Mouse (Mus musculus) kidney, embryonic 16.5 days (tissue): ENCODE measurements around the gene Mob1a. TPM values are rescaled to one million over a fixed set of nuclear protein-coding genes. Genes with fewer than 3 reads are reported as not detected.
A peak's percentile ranks its signal among the peaks of the same experiment; 100 is the strongest.

Source experiments
- ATAC-seq: fragments of 200-750 bp; cut with Nextera tagmentation; 2 replicates; pipeline ENCODE4 v1.8.0; 2017; ENCODE audit warnings: moderate TSS enrichment; ENCODE audit not compliant: low FRiP score, low TSS enrichment
- H3K27ac ChIP-seq: fragments of 300-500 bp; sonication (generic); 2 replicates; pipeline ENCODE4 v1.5.1; 2014; ENCODE audit warnings: low read length
- H3K27me3 ChIP-seq: fragments of 300-500 bp; sonication (generic); 2 replicates; pipeline ENCODE4 v1.6.1; 2014; ENCODE audit warnings: low read length, control low read depth, mixed read lengths; ENCODE audit not compliant: insufficient read depth
- H3K36me3 ChIP-seq: fragments of 300-500 bp; sonication (generic); 2 replicates; pipeline ENCODE4 v1.6.1; 2014; ENCODE audit warnings: low read length, control low read depth, mixed read lengths; ENCODE audit not compliant: insufficient read depth
- H3K4me1 ChIP-seq: fragments of 300-500 bp; sonication (generic); 2 replicates; pipeline ENCODE4 v1.6.1; 2014; ENCODE audit warnings: low read length, control low read depth, mixed read lengths; ENCODE audit not compliant: insufficient read depth
- H3K4me2 ChIP-seq: fragments of 300-500 bp; sonication (generic); replicated peaks from 2 replicates; pipeline ENCODE4 v1.6.1; 2014; ENCODE audit warnings: low read depth, low read length
- H3K4me3 ChIP-seq: fragments of 300-500 bp; sonication (generic); 2 replicates; pipeline ENCODE4 v1.5.1; 2014; ENCODE audit warnings: mild to moderate bottlenecking, low read length
- H3K9ac ChIP-seq: fragments of 300-500 bp; sonication (generic); replicated peaks from 2 replicates; pipeline ENCODE4 v1.6.1; 2014; ENCODE audit warnings: low read length
- H3K9me3 ChIP-seq: fragments of 300-500 bp; sonication (generic); 2 replicates; pipeline ENCODE4 v1.6.1; 2016; ENCODE audit warnings: low read length, control low read depth
- WGBS: fragments of 180-500 bp; shearing (Covaris S2); extraction: QIAGEN DNeasy Blood & Tissue Kit; methylation state at CpG from one replicate; pipeline ENCODE4 v1.1.7; 2014; 5-methylcytosine and 5-hydroxymethylcytosine counted together
- polyA plus RNA-seq: library from polyadenylated mRNA; unstranded; fragments of >200 nt; fragmentation: Nextera tagmentation; extraction: Ambion mirVana; gene quantifications from 2 replicates; pipeline ENCODE4 v1.2.1, GENCODE M21; 2015

The Mob1a gene
- polyA plus RNA-seq, 1 experiment from 2014 or later, result 73.8 TPM

- Histone ChIP-seq H3K36me3 (peaks cover 22% of the 10 kb centered on the region), H3K4me1 (peaks cover 17% of the 10 kb centered on the region), H3K4me3 (no peak overlapping the region), H3K4me2 (no peak overlapping the region), H3K9ac (no peak overlapping the region), H3K27ac (no peak overlapping the region), H3K27me3 (no peaks in the 10 kb centered on the region), H3K9me3 (no peaks in the 10 kb centered on the region)
- no peak for ATAC-seq
- WGBS, result 90% methylated on average over 7 of the region's 7 CpGs
Measured at GRCm38 (mm10) chr6:83312021-83312420, 13.8 kb upstream of the Mob1a start.

- Histone ChIP-seq H3K9me3 (no peaks in the 10 kb centered on the region), H3K4me2 (no peak overlapping the region), H3K4me3 (no peak overlapping the region), H3K36me3 (peaks cover 21% of the 10 kb centered on the region), H3K27me3 (no peaks in the 10 kb centered on the region), H3K27ac (no peak overlapping the region), H3K4me1 (peaks cover 17% of the 10 kb centered on the region), H3K9ac (no peak overlapping the region)
- no peak for ATAC-seq
- WGBS, result 90% methylated on average over 8 of the region's 8 CpGs
Measured at GRCm38 (mm10) chr6:83312514-83312913, 13.3 kb upstream of the Mob1a start.

GRCm38 (mm10) chr6:83315293-83315692 lies 10.5 kb upstream of the Mob1a start:
- no peak overlapping the region for H3K9ac ChIP-seq
- H3K27ac ChIP-seq, result no peak overlapping the region
- H3K27me3 ChIP-seq, result no peaks in the 10 kb centered on the region
- no peak overlapping the region for H3K4me3 ChIP-seq
- H3K4me2 ChIP-seq, result peak overlapping the region; percentile 86; the same call in 1 of the 2 replicates
- peaks cover 14% of the 10 kb centered on the region for H3K36me3 ChIP-seq
- H3K4me1 ChIP-seq, result peaks cover 19% of the 10 kb centered on the region
- ATAC-seq, result no peak
- no peaks in the 10 kb centered on the region for H3K9me3 ChIP-seq

- ATAC-seq, result 0 out of 2 replicates have a peak, but pooled peaks have one; percentile 24
- Histone ChIP-seq H3K9ac (peak overlapping the region; percentile 4; the same call in 1 of the 2 replicates), H3K9me3 (no peaks in the 10 kb centered on the region), H3K36me3 (peaks cover 7% of the 10 kb centered on the region), H3K4me2 (peak overlapping the region; percentile 86), H3K27ac (peak overlapping the region; percentile 53), H3K4me3 (peak overlapping the region; percentile 99), H3K4me1 (peaks cover 19% of the 10 kb centered on the region), H3K27me3 (no peaks in the 10 kb centered on the region)
- WGBS, result 4% methylated on average over 10 of the region's 10 CpGs
Measured at GRCm38 (mm10) chr6:83316022-83316421, 9.8 kb upstream of the Mob1a start.

GRCm38 (mm10) chr6:83317108-83317741 lies 8.6 kb upstream of the Mob1a start:
- H3K36me3 ChIP-seq, result 0 out of 2 replicates have a peak, but pooled peaks cover 3% of the 10 kb centered on the region
- WGBS, result under 1% methylated on average over 52 of the region's 52 CpGs
- peak overlapping the region; percentile 99 for H3K4me3 ChIP-seq
- peaks cover 19% of the 10 kb centered on the region for H3K4me1 ChIP-seq
- peak overlapping the region; percentile 86 for H3K4me2 ChIP-seq
- ATAC-seq, result peak; percentile 98
- H3K27me3 ChIP-seq, result no peaks in the 10 kb centered on the region
- peak overlapping the region; percentile 72 for H3K27ac ChIP-seq
- H3K9ac ChIP-seq, result peak overlapping the region; percentile 79
- H3K9me3 ChIP-seq, result no peaks in the 10 kb centered on the region

- Histone ChIP-seq H3K4me1 (peaks cover 9% of the 10 kb centered on the region), H3K9me3 (no peaks in the 10 kb centered on the region), H3K27me3 (no peaks in the 10 kb centered on the region), H3K27ac (no peak overlapping the region), H3K9ac (no peak overlapping the region), H3K36me3 (no peaks in the 10 kb centered on the region), H3K4me2 (no peak overlapping the region), H3K4me3 (no peak overlapping the region)
- no peak for ATAC-seq
- 50% methylated on average over 1 of the region's 1 CpGs for WGBS
Measured at GRCm38 (mm10) chr6:83321927-83322326, 3.9 kb upstream of the Mob1a start.

GRCm38 (mm10) chr6:83322794-83323193 lies 3.0 kb upstream of the Mob1a start:
- 67% methylated on average over 2 of the region's 2 CpGs for WGBS
- H3K27me3 ChIP-seq, result no peaks in the 10 kb centered on the region

GRCm38 (mm10) chr6:83323652-83324419 lies 2.0 kb upstream of the Mob1a start:
- H3K4me2 ChIP-seq, result no peak overlapping the region
- H3K4me3 ChIP-seq, result no peak overlapping the region
- no peaks in the 10 kb centered on the region for H3K27me3 ChIP-seq
- H3K9me3 ChIP-seq, result no peaks in the 10 kb centered on the region
- H3K36me3 ChIP-seq, result 0 out of 2 replicates have a peak, but pooled peaks cover 2% of the 10 kb centered on the region
- no peak overlapping the region for H3K9ac ChIP-seq
- no peak overlapping the region for H3K27ac ChIP-seq
- WGBS, result 68% methylated on average over 8 of the region's 8 CpGs
- ATAC-seq, result no peak
- H3K4me1 ChIP-seq, result peaks cover 11% of the 10 kb centered on the region

More at GRCm38 (mm10) chr6:83322794-83323193, 3.0 kb upstream of the Mob1a start:
- no peak overlapping the region for H3K9ac ChIP-seq
- H3K4me3 ChIP-seq, result no peak overlapping the region
- no peak for ATAC-seq
- no peak overlapping the region for H3K4me2 ChIP-seq
- no peaks in the 10 kb centered on the region for H3K9me3 ChIP-seq
- no peak overlapping the region for H3K27ac ChIP-seq
- H3K4me1 ChIP-seq, result peaks cover 11% of the 10 kb centered on the region
- no peaks in the 10 kb centered on the region for H3K36me3 ChIP-seq

GRCm38 (mm10) chr6:83326394-83326736 lies 549 bp downstream of the Mob1a start:
- Histone ChIP-seq H3K27me3 (no peaks in the 10 kb centered on the region), H3K27ac (peak overlapping the region; percentile 93), H3K4me3 (peak overlapping the region; percentile 78), H3K36me3 (peaks cover 15% of the 10 kb centered on the region; the same call in 1 of the 2 replicates), H3K9me3 (no peaks in the 10 kb centered on the region), H3K4me1 (peaks cover 11% of the 10 kb centered on the region), H3K4me2 (peak overlapping the region; percentile 60), H3K9ac (peak overlapping the region; percentile 90)
- 3% methylated on average over 6 of the region's 6 CpGs for WGBS
- no peak; the same call in 1 of the 2 replicates for ATAC-seq

- no peaks in the 10 kb centered on the region for H3K9me3 ChIP-seq
- peak overlapping the region; percentile 90 for H3K9ac ChIP-seq
- peak overlapping the region; percentile 60 for H3K4me2 ChIP-seq
- 54% methylated on average over 6 of the region's 6 CpGs for WGBS
- no peaks in the 10 kb centered on the region for H3K27me3 ChIP-seq
- peak overlapping the region; percentile 78 for H3K4me3 ChIP-seq
- H3K36me3 ChIP-seq, result peaks cover 19% of the 10 kb centered on the region; the same call in 1 of the 2 replicates
- H3K4me1 ChIP-seq, result peaks cover 11% of the 10 kb centered on the region
- ATAC-seq, result no peak
- no peak overlapping the region; the same call in 1 of the 2 replicates for H3K27ac ChIP-seq
Measured at GRCm38 (mm10) chr6:83326761-83327160, 945 bp downstream of the Mob1a start.
